Mouse (Mus musculus) hindbrain, embryonic 15.5 days (tissue): ENCODE results near the gene Krt33b. TPM values are rescaled to one million over a fixed set of nuclear protein-coding genes. Genes with fewer than 3 reads are reported as not detected.

Experiments used
- ATAC-seq: fragments of 200-750 bp; cut with Nextera tagmentation; 2 replicates; pipeline ENCODE4 v1.8.0; 2017; ENCODE audit warnings: low read depth, moderate number of reproducible peaks, moderate TSS enrichment; ENCODE audit not compliant: low FRiP score
- H3K27ac ChIP-seq: fragments of 300-500 bp; sonication (generic); replicated peaks from 2 replicates; pipeline ENCODE4 v1.5.1; 2015; ENCODE audit warnings: mild to moderate bottlenecking, inconsistent platforms
- H3K27me3 ChIP-seq: fragments of 300-500 bp; sonication (generic); 2 replicates; pipeline ENCODE4 v1.6.1; 2015; ENCODE audit warnings: control low read depth, inconsistent platforms
- H3K36me3 ChIP-seq: fragments of 300-500 bp; sonication (generic); 2 replicates; pipeline ENCODE4 v1.6.1; 2015; ENCODE audit warnings: control low read depth, inconsistent platforms
- H3K4me1 ChIP-seq: fragments of 300-500 bp; sonication (generic); replicated peaks from 2 replicates; pipeline ENCODE4 v1.6.1; 2015; ENCODE audit warnings: control low read depth, inconsistent platforms
- H3K4me2 ChIP-seq: fragments of 300-500 bp; sonication (generic); 2 replicates; pipeline ENCODE4 v1.6.1; 2015; ENCODE audit warnings: moderate library complexity, mild to moderate bottlenecking, inconsistent platforms
- H3K4me3 ChIP-seq: fragments of 300-500 bp; sonication (generic); 2 replicates; pipeline ENCODE4 v1.5.1; 2015; ENCODE audit warnings: mild to moderate bottlenecking, inconsistent platforms
- H3K9ac ChIP-seq: fragments of 300-500 bp; sonication (generic); 2 replicates; pipeline ENCODE4 v1.6.1; 2015; ENCODE audit warnings: inconsistent platforms
- H3K9me3 ChIP-seq: fragments of 300-500 bp; sonication (generic); 2 replicates; pipeline ENCODE4 v1.6.1; 2016; ENCODE audit warnings: control low read depth, inconsistent platforms
- WGBS: fragments of 180-500 bp; shearing (Covaris S2); methylation state at CpG from one replicate; pipeline ENCODE4 v1.1.7; 2015; 5-methylcytosine and 5-hydroxymethylcytosine counted together
- polyA plus RNA-seq: library from polyadenylated mRNA; unstranded; fragments of >200 nt; fragmentation: Nextera tagmentation; extraction: Ambion mirVana; gene quantifications from 2 replicates; pipeline ENCODE4 v1.2.1, GENCODE M21; 2015

Gene Krt33b
- polyA plus RNA-seq, 1 experiment from 2014 or later = not detected

- H3K27me3 ChIP-seq = no peaks in the 10 kb centered on the region; the same call in 1 of the 2 replicates
- H3K27ac ChIP-seq = no peak overlapping the region
- H3K9me3 ChIP-seq = no peaks in the 10 kb centered on the region
- H3K4me3 ChIP-seq = no peak overlapping the region
- peaks cover 14% of the 10 kb centered on the region; the same call in 1 of the 2 replicates for H3K4me1 ChIP-seq
- no peak overlapping the region for H3K9ac ChIP-seq
- ATAC-seq = no peak
- no peaks in the 10 kb centered on the region for H3K36me3 ChIP-seq
- WGBS = 87% methylated on average over 6 of the region's 6 CpGs
- H3K4me2 ChIP-seq = no peak overlapping the region
These were observed 39.7 kb downstream of the Krt33b start for GRCm38 (mm10) chr11:99989881-99990405.

GRCm38 (mm10) chr11:99988530-99988929 lies 41.1 kb downstream of the Krt33b start:
- no peak overlapping the region for H3K4me3 ChIP-seq
- no peak for ATAC-seq
- H3K9me3 ChIP-seq = no peaks in the 10 kb centered on the region
- H3K36me3 ChIP-seq = no peaks in the 10 kb centered on the region
- H3K4me2 ChIP-seq = no peak overlapping the region
- WGBS = 94% methylated on average over 3 of the region's 3 CpGs
- H3K4me1 ChIP-seq = 0 out of 2 replicates have a peak, but pooled peaks cover 7% of the 10 kb centered on the region
- no peak overlapping the region for H3K27ac ChIP-seq
- H3K9ac ChIP-seq = no peak overlapping the region
- H3K27me3 ChIP-seq = no peaks in the 10 kb centered on the region; the same call in 1 of the 2 replicates

GRCm38 (mm10) chr11:99986180-99986647 lies 43.5 kb downstream of the Krt33b start, which contains the start of gene Krtap16-1:
Krtap16-1 (minus strand) TSS chr11:99986597.
- H3K27me3 ChIP-seq = no peaks in the 10 kb centered on the region
- 0 out of 2 replicates have a peak, but pooled peaks cover 4% of the 10 kb centered on the region for H3K4me1 ChIP-seq
- H3K9me3 ChIP-seq = no peaks in the 10 kb centered on the region
- no peak within 1 kb of the TSS for H3K9ac ChIP-seq
- H3K27ac ChIP-seq = peak within 1 kb of the TSS; percentile 74
- no peak within 1 kb of the TSS for H3K4me2 ChIP-seq
- 81% methylated on average over 8 of the region's 8 CpGs for WGBS
- no peak; the same call in 1 of the 2 replicates for ATAC-seq
- H3K36me3 ChIP-seq = no peaks in the 10 kb centered on the region
- H3K4me3 ChIP-seq = no peak within 1 kb of the TSS

- H3K9ac ChIP-seq = no peak overlapping the region
- H3K27me3 ChIP-seq = no peaks in the 10 kb centered on the region
- H3K4me2 ChIP-seq = no peak overlapping the region
- H3K4me1 ChIP-seq = 0 out of 2 replicates have a peak, but pooled peaks cover 4% of the 10 kb centered on the region
- H3K9me3 ChIP-seq = no peaks in the 10 kb centered on the region
- H3K4me3 ChIP-seq = no peak overlapping the region
- WGBS = 63% methylated on average over 20 of the region's 20 CpGs
- H3K36me3 ChIP-seq = no peaks in the 10 kb centered on the region
- H3K27ac ChIP-seq = peak overlapping the region; percentile 74
- ATAC-seq = peak; percentile 93
These were observed 44.2 kb downstream of the Krt33b start for GRCm38 (mm10) chr11:99985291-99986092.

- WGBS = 96% methylated on average over 1 of the region's 1 CpGs
These were observed 46.2 kb downstream of the Krt33b start for GRCm38 (mm10) chr11:99983442-99983841.

GRCm38 (mm10) chr11:99982731-99983130 lies 46.9 kb downstream of the Krt33b start:
- no peak overlapping the region for H3K4me3 ChIP-seq

More at GRCm38 (mm10) chr11:99983442-99983841, 46.2 kb downstream of the Krt33b start:
- Histone ChIP-seq H3K4me3 (no peak overlapping the region), H3K4me1 (0 out of 2 replicates have a peak, but pooled peaks cover 4% of the 10 kb centered on the region), H3K27ac (no peak overlapping the region), H3K36me3 (no peaks in the 10 kb centered on the region), H3K4me2 (no peak overlapping the region), H3K9ac (no peak overlapping the region), H3K9me3 (no peaks in the 10 kb centered on the region), H3K27me3 (no peaks in the 10 kb centered on the region)
- no peak for ATAC-seq

GRCm38 (mm10) chr11:99978953-99979352 lies 50.7 kb downstream of the Krt33b start, which contains the start of gene Krtap29-1:
Krtap29-1 (minus strand) TSS chr11:99979053.
- no peak within 1 kb of the TSS for H3K9ac ChIP-seq
- H3K27ac ChIP-seq = no peak within 1 kb of the TSS
- ATAC-seq = no peak
- no peaks in the 10 kb centered on the region for H3K4me1 ChIP-seq
- no peak within 1 kb of the TSS for H3K4me2 ChIP-seq
- WGBS = 69% methylated on average over 5 of the region's 5 CpGs
- H3K4me3 ChIP-seq = no peak within 1 kb of the TSS
- peaks cover 3% of the 10 kb centered on the region; the same call in 1 of the 2 replicates for H3K9me3 ChIP-seq
- H3K27me3 ChIP-seq = no peaks in the 10 kb centered on the region
- H3K36me3 ChIP-seq = no peaks in the 10 kb centered on the region

More at GRCm38 (mm10) chr11:99982731-99983130, 46.9 kb downstream of the Krt33b start:
- no peak for ATAC-seq
- H3K9ac ChIP-seq = no peak overlapping the region
- WGBS = 89% methylated on average over 9 of the region's 9 CpGs
- H3K36me3 ChIP-seq = no peaks in the 10 kb centered on the region
- no peaks in the 10 kb centered on the region for H3K27me3 ChIP-seq
- H3K4me2 ChIP-seq = no peak overlapping the region
- H3K27ac ChIP-seq = no peak overlapping the region
- H3K9me3 ChIP-seq = no peaks in the 10 kb centered on the region
- 0 out of 2 replicates have a peak, but pooled peaks cover 4% of the 10 kb centered on the region for H3K4me1 ChIP-seq

Other genes with a start within 250 kb of the Krt33b start
- not detected in 2 replicates for gene Krtap4-8, start 249.2 kb downstream of the Krt33b start, polyA plus RNA-seq
- not detected in 2 replicates for gene Krtap4-9, start 244.7 kb downstream of the Krt33b start, polyA plus RNA-seq
- gene Gm11596, start 236.4 kb downstream of the Krt33b start, polyA plus RNA-seq = not detected in 2 replicates
- gene Gm11569, start 230.9 kb downstream of the Krt33b start, polyA plus RNA-seq = not detected in 2 replicates
- gene Gm11554, start 225.4 kb downstream of the Krt33b start, polyA plus RNA-seq = not detected in 2 replicates
- not detected in 2 replicates for gene Krtap4-13, start 220.0 kb downstream of the Krt33b start, polyA plus RNA-seq
- not detected in 2 replicates for gene Gm11564, start 214.2 kb downstream of the Krt33b start, polyA plus RNA-seq
- gene 2300003K06Rik, start 191.8 kb downstream of the Krt33b start, polyA plus RNA-seq = not detected in 2 replicates
- gene Krtap4-16, start 178.3 kb downstream of the Krt33b start, polyA plus RNA-seq = not detected in 2 replicates
- gene Gm11568, start 172.0 kb downstream of the Krt33b start, polyA plus RNA-seq = not detected in 2 replicates
- gene Gm11559, start 165.4 kb downstream of the Krt33b start, polyA plus RNA-seq = not detected in 2 replicates
- not detected in 2 replicates for gene Krtap9-1, start 156.5 kb downstream of the Krt33b start, polyA plus RNA-seq
- not detected in 2 replicates for gene Gm11567, start 150.7 kb downstream of the Krt33b start, polyA plus RNA-seq
- gene Krtap31-1, start 121.9 kb downstream of the Krt33b start, polyA plus RNA-seq = not detected in 2 replicates
- not detected in 2 replicates for gene Gm11565, start 115.1 kb downstream of the Krt33b start, polyA plus RNA-seq
- not detected in 2 replicates for gene Krtap31-2, start 93.6 kb downstream of the Krt33b start, polyA plus RNA-seq
- not detected in 2 replicates for gene Krtap9-5, start 81.4 kb downstream of the Krt33b start, polyA plus RNA-seq
- gene Krtap29-1, start 50.8 kb downstream of the Krt33b start, polyA plus RNA-seq = not detected in 2 replicates
- gene Krtap16-1, start 43.3 kb downstream of the Krt33b start, polyA plus RNA-seq = 0.10 TPM in 2 replicates
- gene Krtap17-1, start 35.9 kb downstream of the Krt33b start, polyA plus RNA-seq = 1.2 and 1.5 TPM in 2 replicates
- not detected in 2 replicates for gene Krt33a, start 13.7 kb downstream of the Krt33b start, polyA plus RNA-seq
- not detected in 2 replicates for gene Krt34, start 11.7 kb upstream of the Krt33b start, polyA plus RNA-seq
- gene Krt31, start 20.7 kb upstream of the Krt33b start, polyA plus RNA-seq = not detected in 2 replicates
- gene Krt32, start 58.4 kb upstream of the Krt33b start, polyA plus RNA-seq = not detected in 2 replicates
- not detected in 2 replicates for gene Krt35, start 66.4 kb upstream of the Krt33b start, polyA plus RNA-seq
- not detected in 2 replicates for gene Krt36, start 75.8 kb upstream of the Krt33b start, polyA plus RNA-seq
- 0.09 TPM in 1 of 2 replicates, not detected in the other for gene Krt13, start 91.7 kb upstream of the Krt33b start, polyA plus RNA-seq
- gene Krt15, start 106.1 kb upstream of the Krt33b start, polyA plus RNA-seq = 0.49 and 1.3 TPM in 2 replicates
- gene Krt19, start 118.8 kb upstream of the Krt33b start, polyA plus RNA-seq = 2.0 and 2.4 TPM in 2 replicates
- gene Krt9, start 163.4 kb upstream of the Krt33b start, polyA plus RNA-seq = not detected in 2 replicates
- gene Krt14, start 177.7 kb upstream of the Krt33b start, polyA plus RNA-seq = 0.24 and 0.40 TPM in 2 replicates
- not detected in 2 replicates for gene Krt16, start 219.0 kb upstream of the Krt33b start, polyA plus RNA-seq
- gene Krt17, start 231.2 kb upstream of the Krt33b start, polyA plus RNA-seq = 0.18 and 0.39 TPM in 2 replicates
- not detected in 2 replicates for gene Krt42, start 240.0 kb upstream of the Krt33b start, polyA plus RNA-seq